ENCODE assay signal across 16 mouse cellular contexts in the genomic region with DNA sequence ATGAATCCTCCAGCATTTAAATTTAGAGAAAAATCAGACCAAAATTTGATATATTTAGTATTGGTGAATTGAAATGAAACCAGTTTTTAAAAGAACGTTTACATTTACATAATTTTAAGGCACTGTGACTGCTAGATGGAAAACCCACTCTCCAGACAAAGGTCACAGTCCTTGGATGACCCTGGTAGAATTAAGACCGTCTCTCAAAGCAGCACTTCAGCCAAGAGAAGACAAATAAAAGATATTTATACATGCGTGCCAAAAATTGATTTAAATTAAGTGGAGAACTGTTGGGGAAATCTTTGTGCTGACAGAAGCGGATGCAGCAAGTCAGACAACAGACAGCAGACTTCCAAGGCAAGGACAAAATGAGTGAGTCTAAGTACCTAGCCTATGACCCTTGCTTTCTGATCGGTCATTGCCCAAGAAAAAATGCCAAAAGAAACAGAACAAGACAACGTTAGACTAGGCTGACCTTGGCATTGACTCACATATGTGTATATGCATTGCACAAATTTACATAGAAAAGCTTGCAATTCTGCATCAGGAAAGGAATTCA.
"Had no signal": no experiment of that assay in that cellular context is flagged by ENCODE, and none has a peak within 500 bp of the region (broad histone marks: within the 10 kb centered on the region; RNA-seq: fewer than 3 reads in every experiment).

No protein-coding gene starts in this region.

- H3K27ac ChIP-seq: liver, embryonic 13.5 days; liver, embryonic 15.5 days; macrophage; midbrain, embryonic 13.5 days; midbrain, embryonic 15.5 days; neural tube, embryonic 12.5 days; stomach, embryonic 15.5 days had no signal

- H3K4me2 ChIP-seq: liver, embryonic 13.5 days; liver, embryonic 15.5 days; midbrain, embryonic 11.5 days; midbrain, embryonic 13.5 days; midbrain, embryonic 15.5 days; neural tube, embryonic 12.5 days; stomach, embryonic 15.5 days had no signal

- H3K4me3 ChIP-seq: liver, embryonic 13.5 days; liver, embryonic 15.5 days; megakaryocyte, embryonic 14.5 days; midbrain, embryonic 13.5 days; midbrain, embryonic 15.5 days; neural tube, embryonic 12.5 days; stomach, embryonic 15.5 days had no signal

- H3K9ac ChIP-seq: liver, embryonic 13.5 days; liver, embryonic 15.5 days; liver, postnatal 0 days; midbrain, embryonic 13.5 days; midbrain, embryonic 15.5 days; neural tube, embryonic 12.5 days; stomach, embryonic 15.5 days had no signal

- ATAC-seq: liver, postnatal 0 days; midbrain, embryonic 13.5 days; midbrain, embryonic 15.5 days had no signal

- H3K4me1 ChIP-seq: liver, embryonic 13.5 days; liver, embryonic 15.5 days; megakaryocyte, embryonic 14.5 days; midbrain, embryonic 13.5 days; midbrain, embryonic 15.5 days; neural tube, embryonic 12.5 days; stomach, embryonic 15.5 days had no signal

- H3K27me3 ChIP-seq: liver, embryonic 13.5 days; liver, embryonic 15.5 days; megakaryocyte, embryonic 14.5 days; midbrain, embryonic 13.5 days; midbrain, embryonic 15.5 days; neural tube, embryonic 12.5 days; stomach, embryonic 15.5 days had no signal

- DNase-seq: liver; liver, embryonic 13.5 days; liver, postnatal 0 days; lung, postnatal 14 days; right cerebral cortex, postnatal 14 days; thymus, adult 2 months; thymus, postnatal 25 days; thymus, postnatal 4 days had no signal

- H3K9me3 ChIP-seq: liver, embryonic 13.5 days; liver, embryonic 15.5 days; megakaryocyte, embryonic 14.5 days; midbrain, embryonic 13.5 days; midbrain, embryonic 15.5 days; neural tube, embryonic 12.5 days; stomach, embryonic 15.5 days had no signal

- H3K36me3 ChIP-seq: liver, embryonic 13.5 days; liver, embryonic 15.5 days; midbrain, embryonic 13.5 days; midbrain, embryonic 15.5 days; neural tube, embryonic 12.5 days; stomach, embryonic 15.5 days had no signal
